Mouse (Mus musculus): ENCODE results near the gene Susd6. TPM values are rescaled to one million over a fixed set of nuclear protein-coding genes. Genes with fewer than 3 reads are reported as not detected.
"Not testable (repeated sequence)": the region's sequence is repeated elsewhere in the genome, so short reads cannot be mapped to it uniquely, and the experiment has no call there.

Gene Susd6
- polyA plus RNA-seq, 1 experiment from 2014 or later: 12.5 TPM

GRCm38 (mm10) chr12:80782892-80783291 is 7.4 kb upstream of the Susd6 start:
- Histone ChIP-seq H3K27me3 (ENCODE audit: control insufficient read depth, insufficient read depth, low read length) (no peaks in the 10 kb centered on the region), H3K9ac (no peak overlapping the region), H3K36me3 (replicated peaks; ENCODE audit: control insufficient read depth, insufficient read depth) (no peaks in the 10 kb centered on the region), H3K4me3 (replicated peaks; ENCODE audit: low read length) (no peak overlapping the region), H3K4me1 (replicated peaks; ENCODE audit: control insufficient read depth, insufficient read depth, low read length) (no peaks in the 10 kb centered on the region), H3K9me3 (ENCODE audit: control insufficient read depth, low read length) (no peaks in the 10 kb centered on the region), H3K27ac (no peak overlapping the region), H3K4me2 (replicated peaks) (no peak overlapping the region)
- no peak for DNase-seq (ENCODE audit: low spot score)
- WGBS: 45% methylated on average over 3 of the region's 3 CpGs
- ATAC-seq (ENCODE audit: low FRiP score): no peak

- Histone ChIP-seq H3K9me3 (ENCODE audit: control insufficient read depth, low read length) (no peaks in the 10 kb centered on the region), H3K4me3 (replicated peaks; ENCODE audit: low read length) (no peak overlapping the region), H3K4me2 (replicated peaks) (no peak overlapping the region), H3K4me1 (replicated peaks; ENCODE audit: control insufficient read depth, insufficient read depth, low read length) (no peaks in the 10 kb centered on the region), H3K36me3 (replicated peaks; ENCODE audit: control insufficient read depth, insufficient read depth) (no peaks in the 10 kb centered on the region), H3K27me3 (ENCODE audit: control insufficient read depth, insufficient read depth, low read length) (no peaks in the 10 kb centered on the region), H3K27ac (no peak overlapping the region), H3K9ac (no peak overlapping the region)
- ATAC-seq (ENCODE audit: low FRiP score) (no peak), DNase-seq (ENCODE audit: low spot score) (no peak)
- WGBS: 78% methylated on average over 1 of the region's 1 CpGs
Observed at GRCm38 (mm10) chr12:80783889-80784288, 6.4 kb upstream of the Susd6 start.

- Histone ChIP-seq H3K9ac (no peak overlapping the region), H3K27me3 (ENCODE audit: control insufficient read depth, insufficient read depth, low read length) (no peaks in the 10 kb centered on the region), H3K27ac (no peak overlapping the region), H3K36me3 (replicated peaks; ENCODE audit: control insufficient read depth, insufficient read depth) (no peaks in the 10 kb centered on the region), H3K4me1 (replicated peaks; ENCODE audit: control insufficient read depth, insufficient read depth, low read length) (0 out of 2 replicates have a peak, but pooled peaks cover 4% of the 10 kb centered on the region), H3K4me3 (replicated peaks; ENCODE audit: low read length) (no peak overlapping the region), H3K9me3 (ENCODE audit: control insufficient read depth, low read length) (no peaks in the 10 kb centered on the region), H3K4me2 (replicated peaks) (no peak overlapping the region)
- 86% methylated on average over 5 of the region's 5 CpGs for WGBS
- ATAC-seq (ENCODE audit: low FRiP score) (no peak), DNase-seq (ENCODE audit: low spot score) (no peak)
Observed at GRCm38 (mm10) chr12:80785005-80785404, 5.3 kb upstream of the Susd6 start.

GRCm38 (mm10) chr12:80785597-80785996 is 4.7 kb upstream of the Susd6 start:
- no peaks in the 10 kb centered on the region for H3K36me3 ChIP-seq (replicated peaks; ENCODE audit: control insufficient read depth, insufficient read depth)
- H3K4me1 ChIP-seq (replicated peaks; ENCODE audit: control insufficient read depth, insufficient read depth, low read length): 0 out of 2 replicates have a peak, but pooled peaks cover 4% of the 10 kb centered on the region
- no peak overlapping the region for H3K4me3 ChIP-seq (replicated peaks; ENCODE audit: low read length)
- H3K9me3 ChIP-seq (ENCODE audit: control insufficient read depth, low read length): no peaks in the 10 kb centered on the region
- H3K27me3 ChIP-seq (ENCODE audit: control insufficient read depth, insufficient read depth, low read length): no peaks in the 10 kb centered on the region
- ATAC-seq (ENCODE audit: low FRiP score) (no peak), DNase-seq (ENCODE audit: low spot score) (no peak)
- H3K4me2 ChIP-seq (replicated peaks): no peak overlapping the region
- WGBS: 94% methylated on average over 4 of the region's 4 CpGs
- H3K27ac ChIP-seq: no peak overlapping the region
- no peak overlapping the region for H3K9ac ChIP-seq

GRCm38 (mm10) chr12:80786591-80786990 is 3.7 kb upstream of the Susd6 start:
- Histone ChIP-seq H3K9ac (no peak overlapping the region), H3K4me1 (replicated peaks; ENCODE audit: control insufficient read depth, insufficient read depth, low read length) (peaks cover 8% of the 10 kb centered on the region), H3K4me3 (replicated peaks; ENCODE audit: low read length) (no peak overlapping the region), H3K4me2 (replicated peaks) (no peak overlapping the region), H3K9me3 (ENCODE audit: control insufficient read depth, low read length) (no peaks in the 10 kb centered on the region), H3K27ac (no peak overlapping the region), H3K36me3 (replicated peaks; ENCODE audit: control insufficient read depth, insufficient read depth) (no peaks in the 10 kb centered on the region), H3K27me3 (ENCODE audit: control insufficient read depth, insufficient read depth, low read length) (no peaks in the 10 kb centered on the region)
- ATAC-seq (ENCODE audit: low FRiP score) (no peak), DNase-seq (ENCODE audit: low spot score) (no peak)
- WGBS: 84% methylated on average over 1 of the region's 1 CpGs

GRCm38 (mm10) chr12:80787604-80788003 is 2.7 kb upstream of the Susd6 start:
- Histone ChIP-seq H3K4me2 (replicated peaks) (no peak overlapping the region), H3K9me3 (ENCODE audit: control insufficient read depth, low read length) (no peaks in the 10 kb centered on the region), H3K36me3 (replicated peaks; ENCODE audit: control insufficient read depth, insufficient read depth) (no peaks in the 10 kb centered on the region), H3K9ac (no peak overlapping the region), H3K27me3 (ENCODE audit: control insufficient read depth, insufficient read depth, low read length) (no peaks in the 10 kb centered on the region), H3K4me1 (replicated peaks; ENCODE audit: control insufficient read depth, insufficient read depth, low read length) (peaks cover 17% of the 10 kb centered on the region), H3K4me3 (replicated peaks; ENCODE audit: low read length) (no peak overlapping the region), H3K27ac (no peak overlapping the region)
- ATAC-seq (ENCODE audit: low FRiP score) (no peak), DNase-seq (ENCODE audit: low spot score) (no peak)
- 50% methylated on average over 11 of the region's 11 CpGs for WGBS

- no peak for DNase-seq (ENCODE audit: low spot score)
- no peak overlapping the region for H3K9ac ChIP-seq
- no peak overlapping the region for H3K4me2 ChIP-seq (replicated peaks)
- WGBS: 91% methylated on average over 3 of the region's 3 CpGs
- H3K27me3 ChIP-seq (ENCODE audit: control insufficient read depth, insufficient read depth, low read length): no peaks in the 10 kb centered on the region
- H3K36me3 ChIP-seq (replicated peaks; ENCODE audit: control insufficient read depth, insufficient read depth): no peaks in the 10 kb centered on the region
- H3K4me3 ChIP-seq (replicated peaks; ENCODE audit: low read length): no peak overlapping the region
- no peak overlapping the region for H3K27ac ChIP-seq
- ATAC-seq (ENCODE audit: low FRiP score): no peak
- H3K4me1 ChIP-seq (replicated peaks; ENCODE audit: control insufficient read depth, insufficient read depth, low read length): peaks cover 20% of the 10 kb centered on the region
- no peaks in the 10 kb centered on the region for H3K9me3 ChIP-seq (ENCODE audit: control insufficient read depth, low read length)
Observed at GRCm38 (mm10) chr12:80788188-80788587, 2.1 kb upstream of the Susd6 start.

GRCm38 (mm10) chr12:80789276-80789675 is 1.0 kb upstream of the Susd6 start:
- H3K4me3 ChIP-seq (replicated peaks; ENCODE audit: low read length); H3K36me3 ChIP-seq (replicated peaks; ENCODE audit: control insufficient read depth, insufficient read depth); ATAC-seq (ENCODE audit: low FRiP score); H3K9me3 ChIP-seq (ENCODE audit: control insufficient read depth, low read length); H3K27me3 ChIP-seq (ENCODE audit: control insufficient read depth, insufficient read depth, low read length); H3K9ac ChIP-seq; H3K27ac ChIP-seq; DNase-seq (ENCODE audit: low spot score): not testable (repeated sequence)
- Histone ChIP-seq H3K4me2 (replicated peaks) (peak overlapping the region; percentile 81; the same call in 1 of the 2 replicates), H3K4me1 (replicated peaks; ENCODE audit: control insufficient read depth, insufficient read depth, low read length) (peaks cover 20% of the 10 kb centered on the region)
- WGBS: 88% methylated on average over 4 of the region's 4 CpGs

- WGBS: under 1% methylated on average over 62 of the region's 80 CpGs
- no peaks in the 10 kb centered on the region for H3K27me3 ChIP-seq (ENCODE audit: control insufficient read depth, insufficient read depth, low read length)
- H3K9me3 ChIP-seq (ENCODE audit: control insufficient read depth, low read length): no peaks in the 10 kb centered on the region
- H3K4me3 ChIP-seq (replicated peaks; ENCODE audit: low read length): peak overlapping the region; percentile 75
- peaks cover 20% of the 10 kb centered on the region for H3K4me1 ChIP-seq (replicated peaks; ENCODE audit: control insufficient read depth, insufficient read depth, low read length)
- ATAC-seq (ENCODE audit: low FRiP score): no peak; the same call in 1 of the 2 replicates
- no peaks in the 10 kb centered on the region for H3K36me3 ChIP-seq (replicated peaks; ENCODE audit: control insufficient read depth, insufficient read depth)
- peak overlapping the region; percentile 81 for H3K4me2 ChIP-seq (replicated peaks)
- H3K9ac ChIP-seq: peak overlapping the region; percentile 88
- no peak for DNase-seq (ENCODE audit: low spot score)
- H3K27ac ChIP-seq: peak overlapping the region; percentile 96
Observed at GRCm38 (mm10) chr12:80790700-80791570, 625 bp downstream of the Susd6 start.
